Mouse (Mus musculus) kidney, postnatal 10 days (tissue): ENCODE measurements around the gene Hpcal4.
"Not testable (repeated sequence)": the region's sequence is repeated elsewhere in the genome, so short reads cannot be mapped to it uniquely, and the experiment has no call there.

ENCODE experiments used
- DNase-seq: peaks from one replicate; pipeline ENCODE4 v3.0.0; 2021; ENCODE audit warnings: mixed read lengths

The Hpcal4 gene

DNA sequence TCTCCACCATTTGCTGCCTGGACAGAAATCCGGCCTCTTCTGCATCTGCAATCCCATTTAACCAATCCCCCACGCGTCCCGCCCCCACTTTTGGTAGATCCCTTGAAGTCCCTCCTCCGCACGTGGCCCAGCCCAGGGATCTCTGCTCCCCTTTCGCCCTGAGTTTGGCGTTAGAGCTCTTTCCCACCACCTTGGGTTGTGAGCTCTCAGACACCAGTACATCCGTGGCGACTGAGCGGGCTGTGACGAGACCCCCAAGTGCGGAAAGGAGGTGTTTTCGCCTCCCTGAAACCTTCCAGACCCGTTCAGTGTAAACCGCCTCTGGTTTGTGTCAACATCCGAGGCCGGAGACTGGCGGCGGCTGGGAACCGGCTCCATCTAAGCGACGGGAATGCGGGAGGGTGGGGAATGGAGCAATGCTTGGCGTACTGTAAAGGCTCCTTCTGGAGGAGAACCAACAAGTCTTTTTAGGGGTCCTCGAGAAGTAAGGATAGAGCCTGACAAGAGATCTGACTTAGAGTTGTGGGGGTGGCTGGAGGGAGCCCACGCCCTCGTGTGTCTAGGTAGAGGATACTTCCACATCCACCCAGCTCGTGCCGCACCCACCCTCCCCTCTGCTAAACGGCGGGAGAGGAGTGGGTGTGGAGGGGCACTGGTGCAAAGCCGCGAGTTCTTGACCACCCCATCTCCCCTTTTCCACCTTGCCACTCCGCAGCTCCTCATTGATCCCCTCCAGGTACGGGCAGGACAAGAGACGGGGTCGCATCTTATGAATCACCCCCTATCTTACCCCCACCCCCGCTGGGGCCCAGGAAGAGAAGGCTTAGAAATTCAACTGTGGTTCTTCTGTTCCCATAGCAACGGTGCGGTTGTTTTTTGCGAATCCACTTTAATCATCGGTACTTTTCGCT lies at the start of gene Hpcal4:
Gene Hpcal4, plus strand, starts transcription at position 900 of the 911 bp plus-strand sequence.
- peak; percentile 53 for DNase-seq

DNA sequence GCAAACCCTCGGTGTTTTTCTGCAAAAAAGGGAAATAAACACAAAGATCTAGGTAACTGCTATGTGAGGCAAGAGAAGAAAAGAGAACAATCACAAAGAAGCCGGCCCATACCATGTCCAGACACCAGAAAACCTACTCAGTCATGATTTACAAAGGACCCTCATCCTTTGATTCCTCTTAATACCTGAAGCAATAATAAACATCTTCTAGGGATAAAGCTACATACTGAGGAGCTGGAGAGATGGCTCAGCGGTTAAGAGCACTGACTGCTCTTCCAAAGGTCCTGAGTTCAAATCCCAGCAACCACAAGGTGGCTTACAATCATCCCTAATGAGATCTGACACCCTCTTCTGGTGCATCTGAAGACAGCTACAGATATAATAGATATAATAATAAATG lies 45.5 kb upstream of the Hpcal4 start:
- no peak for DNase-seq

GRCm38 (mm10) chr4:123139513-123140154 lies 43.4 kb upstream of the Hpcal4 start, which contains the start of gene Ppie:
TSS of gene Ppie (minus strand) at chr4:123139951.
- peak; percentile 92 for DNase-seq

- DNase-seq = no peak
These were observed 35.4 kb upstream of the Hpcal4 start for GRCm38 (mm10) chr4:123147446-123148150.

- no peak for DNase-seq
These were observed 31.0 kb upstream of the Hpcal4 start for GRCm38 (mm10) chr4:123152003-123152402.

GRCm38 (mm10) chr4:123152976-123153375 lies 30.1 kb upstream of the Hpcal4 start:
- DNase-seq = no peak

GRCm38 (mm10) chr4:123155004-123155403 lies 28.0 kb upstream of the Hpcal4 start:
- DNase-seq = peak; percentile 29

- DNase-seq = no peak
These were observed 27.6 kb upstream of the Hpcal4 start for GRCm38 (mm10) chr4:123155427-123155826.

GRCm38 (mm10) chr4:123155840-123156239 lies 27.2 kb upstream of the Hpcal4 start:
- DNase-seq = no peak

DNA sequence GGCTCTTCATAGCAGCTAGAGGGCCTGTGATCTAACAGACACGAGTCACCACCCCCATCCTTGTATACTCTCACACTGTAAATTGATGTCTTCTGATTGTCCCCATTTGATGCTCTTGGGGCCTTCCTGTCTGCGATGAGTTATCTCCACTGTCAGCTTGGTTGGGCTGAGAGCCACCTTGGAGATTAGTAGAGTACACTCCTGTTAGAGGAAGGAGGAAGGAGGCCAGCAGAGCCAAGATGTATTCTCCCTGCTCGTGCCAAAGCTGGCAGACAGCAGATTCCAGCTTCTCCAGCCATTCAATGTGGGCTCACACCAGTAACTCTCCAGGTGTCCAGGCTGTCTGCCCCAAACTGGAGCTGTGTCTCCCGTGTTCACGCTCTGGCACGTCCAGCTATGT lies 22.5 kb upstream of the Hpcal4 start:
- DNase-seq = no peak

- DNase-seq = not testable (repeated sequence)
These were observed 21.8 kb upstream of the Hpcal4 start for GRCm38 (mm10) chr4:123161251-123161650.

DNA sequence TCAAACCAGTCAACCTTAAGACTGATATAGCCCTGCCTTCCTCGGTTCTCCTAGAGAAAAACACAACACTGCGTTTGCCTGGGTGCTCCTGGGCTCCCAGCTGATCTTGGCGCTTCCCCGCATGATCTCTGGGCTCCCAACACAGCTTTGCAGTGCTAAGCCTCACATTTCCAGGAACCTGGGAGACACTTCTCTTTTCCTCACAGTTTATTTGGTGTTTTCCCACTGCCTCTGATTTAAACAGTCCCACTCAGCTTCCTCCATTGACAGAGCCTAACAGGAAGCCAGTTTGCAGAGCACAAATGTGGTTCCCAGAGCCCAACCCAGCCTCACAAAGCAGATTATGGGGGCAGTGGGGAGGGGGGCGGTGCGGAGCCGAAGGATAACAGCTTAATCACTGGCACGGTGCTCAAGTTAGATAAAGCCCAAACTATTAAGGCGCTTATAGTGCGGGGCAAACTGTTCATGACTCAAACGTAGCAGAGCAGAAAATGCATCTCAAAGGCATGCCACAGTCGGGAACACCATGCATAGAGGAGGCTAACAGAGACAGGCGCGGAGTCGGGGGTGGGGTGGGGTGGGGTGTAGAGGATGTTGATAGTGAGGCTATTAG lies 20.6 kb upstream of the Hpcal4 start:
- DNase-seq = no peak

DNA sequence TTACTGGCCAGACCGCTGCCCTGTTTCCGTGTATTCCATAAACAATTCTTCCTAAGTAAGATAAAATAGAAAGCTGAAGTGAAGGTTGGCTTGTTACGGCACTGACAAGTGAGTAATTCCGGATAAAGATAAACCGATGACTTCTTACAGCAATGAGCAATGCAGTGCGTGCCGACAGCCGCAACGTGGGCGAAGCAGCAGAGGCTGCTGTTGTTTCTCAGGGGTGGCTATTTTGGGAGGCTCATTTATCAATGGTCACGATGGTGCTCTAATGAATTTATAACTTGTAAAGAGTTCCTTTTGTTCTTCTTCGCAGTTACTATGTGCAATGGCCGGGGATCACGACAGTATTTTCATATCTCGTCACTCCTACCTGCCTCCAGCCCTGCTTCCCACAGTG lies 18.9 kb upstream of the Hpcal4 start:
- no peak for DNase-seq

- DNase-seq = peak; percentile 14
These were observed 11.2 kb upstream of the Hpcal4 start for GRCm38 (mm10) chr4:123171811-123172210.

DNA sequence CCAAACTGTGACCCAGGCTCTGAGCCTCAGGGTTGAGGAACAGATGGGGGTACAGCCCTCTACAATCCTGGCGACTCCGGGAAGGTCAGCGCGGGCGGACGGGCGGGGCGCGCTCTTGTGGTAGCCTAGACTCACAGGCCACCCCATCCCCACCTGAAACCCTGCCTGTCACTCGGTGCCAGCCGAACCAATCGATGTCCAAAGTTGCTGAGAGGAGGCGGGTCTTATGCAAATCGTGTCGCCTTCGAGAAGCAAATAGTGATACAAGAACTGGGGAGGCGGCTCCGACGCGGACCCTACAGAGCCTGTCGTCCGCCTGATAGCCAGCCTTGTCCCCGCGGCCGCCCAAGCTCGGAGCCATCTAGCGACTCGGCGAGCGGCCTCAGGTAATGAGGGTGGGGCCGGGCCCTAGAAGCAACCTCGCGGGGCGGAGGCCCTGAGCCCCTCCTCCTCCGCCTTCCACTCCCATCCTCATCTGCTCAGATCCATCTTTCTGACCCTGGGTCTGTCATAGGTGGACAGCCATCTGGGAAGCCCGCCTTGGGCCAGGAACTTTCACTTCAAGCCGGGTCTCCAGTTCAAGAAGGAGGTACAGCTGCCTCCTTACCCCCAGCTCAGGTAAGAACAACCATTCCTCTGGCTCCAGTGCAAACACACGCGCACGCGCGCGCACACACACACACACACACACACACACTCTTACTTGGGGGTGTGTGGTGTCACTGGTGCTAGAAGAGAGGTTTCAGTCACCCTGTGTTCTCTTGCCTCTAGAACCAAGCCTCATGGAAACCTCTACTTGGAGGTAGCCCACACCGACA lies 421 bp downstream of the Hpcal4 start:
- DNase-seq = peak; percentile 79

DNA sequence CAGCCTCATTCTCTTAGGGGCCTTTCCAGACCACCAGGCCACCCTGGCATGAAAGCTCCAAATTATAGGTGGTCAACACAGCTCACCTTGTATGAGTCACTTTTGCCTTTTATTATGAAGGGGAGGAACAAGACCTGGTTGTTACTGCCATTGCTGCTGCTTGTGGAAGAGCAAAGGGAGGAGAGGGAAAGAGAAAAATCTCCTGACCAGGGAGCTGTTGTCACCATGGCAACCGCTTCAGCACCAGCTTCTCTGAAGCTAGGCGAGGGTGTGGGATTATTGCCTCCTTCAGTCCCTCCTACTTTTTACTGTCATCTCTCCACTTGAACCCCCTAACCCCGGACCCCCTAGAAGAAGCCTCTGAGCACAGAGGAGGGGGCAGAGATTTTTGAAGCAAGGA lies 1.8 kb downstream of the Hpcal4 start:
- DNase-seq = no peak

GRCm38 (mm10) chr4:123192336-123192735 lies 9.3 kb downstream of the Hpcal4 start:
- no peak for DNase-seq

DNA sequence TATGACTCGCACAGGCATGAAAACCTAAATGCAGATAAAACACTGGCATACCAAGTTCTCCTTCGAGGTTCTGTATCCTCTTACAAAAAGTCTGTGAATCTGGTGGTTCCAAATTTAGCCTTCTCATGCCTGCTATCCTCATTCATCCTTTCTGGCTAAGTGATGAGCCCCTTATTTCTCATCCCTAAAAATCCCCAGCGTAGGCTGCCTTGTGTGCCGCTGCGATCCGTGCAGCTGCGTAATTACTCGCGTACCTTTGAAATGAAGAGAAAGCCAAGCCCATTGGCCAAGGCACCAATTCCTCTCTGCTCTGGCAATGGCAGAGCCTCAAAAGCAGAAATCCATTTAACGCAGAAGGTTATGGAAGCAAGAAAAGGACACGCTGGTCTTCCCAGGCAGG lies 10.8 kb downstream of the Hpcal4 start:
- no peak for DNase-seq

DNA sequence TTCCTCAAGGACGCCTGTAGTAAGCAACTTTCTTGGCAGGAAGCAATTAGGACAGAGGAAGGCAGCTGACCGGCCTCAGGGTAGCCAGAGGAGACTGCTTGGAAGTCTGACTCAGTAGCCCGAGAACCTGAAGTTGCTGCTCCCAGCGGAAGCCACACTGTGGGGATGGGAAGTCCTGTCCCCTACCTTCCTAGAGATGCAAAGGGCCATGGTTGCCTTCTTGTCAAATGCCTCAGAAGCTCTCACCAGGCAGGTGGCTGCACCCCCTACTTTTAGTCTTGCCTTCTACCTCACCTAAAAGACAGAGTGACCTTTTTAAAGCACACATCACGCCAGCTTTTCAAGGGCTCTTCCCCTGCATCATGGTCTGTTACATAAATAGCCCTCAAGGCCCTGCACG lies 13.7 kb downstream of the Hpcal4 start:
- DNase-seq = peak; percentile 27

GRCm38 (mm10) chr4:123200771-123201185 lies 17.8 kb downstream of the Hpcal4 start:
- DNase-seq = peak; percentile 82

DNA sequence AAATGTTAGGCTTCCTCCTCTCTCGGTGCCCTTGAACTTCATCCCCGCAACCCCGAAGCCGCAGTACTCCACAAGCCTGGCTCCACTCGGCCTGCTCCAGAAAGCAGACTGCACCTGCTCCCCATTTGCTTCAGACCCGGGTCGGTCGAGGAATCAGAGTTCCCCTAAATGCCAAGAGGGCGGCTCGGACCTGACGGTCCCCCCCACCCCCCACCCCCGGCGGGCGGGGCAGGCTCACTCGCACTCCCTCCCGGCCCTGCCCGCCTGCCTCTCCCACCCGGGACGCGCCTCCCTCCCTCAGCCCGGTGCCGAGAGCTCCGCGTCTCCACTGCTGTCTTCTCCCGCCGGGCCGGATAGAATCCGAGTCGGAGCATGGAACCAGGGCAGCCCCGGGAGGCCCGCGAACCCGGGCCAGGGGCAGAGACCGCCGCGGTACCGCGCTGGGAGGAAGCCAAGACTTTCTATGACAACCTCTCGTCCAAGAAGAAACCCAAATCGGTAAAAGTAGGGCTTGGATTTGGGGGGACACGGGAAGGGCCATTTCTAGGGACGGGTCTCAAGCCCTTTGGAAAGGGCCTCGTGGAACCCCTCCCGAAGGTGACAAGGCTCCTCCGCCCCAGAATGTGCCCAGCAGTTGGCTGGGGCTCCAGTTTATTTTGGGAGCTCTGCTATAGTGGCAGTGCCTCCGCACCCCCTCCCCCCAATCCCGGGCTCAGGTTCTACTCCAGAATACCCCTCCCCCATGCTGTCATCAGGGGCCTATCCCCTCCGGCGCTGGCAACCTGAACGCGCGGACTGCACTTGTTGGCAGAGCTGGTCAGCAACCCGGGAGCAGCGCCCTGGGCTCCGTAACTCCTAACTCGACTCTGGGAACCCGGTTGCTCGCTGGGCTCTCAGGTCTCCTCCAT lies 18.4 kb downstream of the Hpcal4 start, which contains the start of gene Nt5c1a:
Gene Nt5c1a, plus strand, starts transcription at position 319 of the 908 bp plus-strand sequence.
- DNase-seq = peak; percentile 53
